Mouse (Mus musculus) ES-E14 (cell line): ENCODE measurements around the gene Glb1l.

Source experiments
- CHD2 ChIP-seq: IDR thresholded peaks from 2 replicates; pipeline ENCODE4 v1.6.1; 2014; ENCODE audit warnings: mild to moderate bottlenecking, low read depth, low read length, inconsistent platforms
- HCFC1 ChIP-seq: IDR thresholded peaks from 2 replicates; pipeline ENCODE4 v1.6.1; 2012; ENCODE audit warnings: low read length, inconsistent platforms, borderline replicate concordance; ENCODE audit not compliant: insufficient read depth
- MAFK ChIP-seq: IDR thresholded peaks from 2 replicates; pipeline ENCODE4 v1.6.1; 2014; ENCODE audit warnings: mild to moderate bottlenecking, low read depth, low read length, inconsistent platforms; ENCODE audit not compliant: insufficient read depth
- ZC3H11A ChIP-seq: IDR thresholded peaks from 2 replicates; pipeline ENCODE4 v1.6.1; 2012; ENCODE audit warnings: low read depth, mild to moderate bottlenecking, inconsistent platforms, low read length, borderline replicate concordance
- ZNF384 ChIP-seq: IDR thresholded peaks from 2 replicates; pipeline ENCODE4 v1.6.1; 2012; ENCODE audit warnings: low read depth, low read length, inconsistent platforms

DNA sequence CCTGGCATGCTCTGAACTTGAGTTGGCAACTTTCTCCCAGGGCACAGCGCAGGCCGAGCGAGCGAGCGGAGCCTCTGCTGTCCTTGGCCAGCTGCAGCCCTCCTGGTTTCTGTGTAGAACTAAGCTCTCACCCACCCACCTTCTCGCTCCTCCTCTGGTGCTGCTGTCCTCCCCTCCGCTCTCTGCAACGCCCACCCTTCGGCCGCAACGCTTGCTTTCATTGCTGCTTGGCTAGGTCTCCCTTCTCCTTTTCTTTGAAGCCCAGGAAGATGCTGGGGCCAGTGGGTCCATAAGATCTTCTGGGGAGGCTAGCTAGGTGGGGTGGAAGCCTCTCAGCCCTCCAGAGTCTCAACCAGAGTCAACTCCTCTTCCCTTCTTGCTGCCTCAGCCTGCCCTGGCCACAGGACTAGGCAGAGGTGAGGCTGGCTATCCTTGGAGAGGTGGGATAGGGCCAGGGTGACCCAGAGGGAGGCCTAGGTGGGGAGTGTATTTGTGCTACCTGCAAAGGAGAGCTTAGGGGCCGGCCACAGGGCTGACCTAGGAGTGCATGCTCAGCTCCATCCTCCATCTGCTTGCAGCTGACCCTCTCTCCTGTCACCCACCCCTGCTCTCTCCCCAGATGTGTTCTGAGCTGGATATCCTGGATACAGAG lies 33.7 kb upstream of the Glb1l start:
- no peak for TF ChIP-seq CHD2
- TF ChIP-seq ZC3H11A, result no peak
- TF ChIP-seq MAFK, result no peak
- TF ChIP-seq ZNF384, result no peak
- no peak for TF ChIP-seq HCFC1
